Mouse (Mus musculus) megakaryocyte, embryonic 14.5 days (primary cell): ENCODE data around the gene Rptor.

Experiments used
- FLI1 ChIP-seq: IDR thresholded peaks from 2 replicates; pipeline ENCODE4 v1.6.1; 2012; ENCODE audit warnings: low read length, inconsistent platforms, mixed read lengths
- GATA1 ChIP-seq: IDR thresholded peaks from 3 replicates; pipeline ENCODE4 v1.6.1; 2012; ENCODE audit warnings: mixed read lengths, low read length, inconsistent platforms, borderline replicate concordance

GRCm38 (mm10) chr11:119891601-119892215 lies 289.0 kb downstream of the Rptor start:
- TF ChIP-seq GATA1 (no peak), FLI1 (no peak)
